Mouse (Mus musculus): Measurements from ENCODE around the gene Gm5426. TPM values are rescaled to one million over a fixed set of nuclear protein-coding genes. Genes with fewer than 3 reads are reported as not detected.

Gm5426 gene
- polyA plus RNA-seq, 1 experiment = not detected

DNA sequence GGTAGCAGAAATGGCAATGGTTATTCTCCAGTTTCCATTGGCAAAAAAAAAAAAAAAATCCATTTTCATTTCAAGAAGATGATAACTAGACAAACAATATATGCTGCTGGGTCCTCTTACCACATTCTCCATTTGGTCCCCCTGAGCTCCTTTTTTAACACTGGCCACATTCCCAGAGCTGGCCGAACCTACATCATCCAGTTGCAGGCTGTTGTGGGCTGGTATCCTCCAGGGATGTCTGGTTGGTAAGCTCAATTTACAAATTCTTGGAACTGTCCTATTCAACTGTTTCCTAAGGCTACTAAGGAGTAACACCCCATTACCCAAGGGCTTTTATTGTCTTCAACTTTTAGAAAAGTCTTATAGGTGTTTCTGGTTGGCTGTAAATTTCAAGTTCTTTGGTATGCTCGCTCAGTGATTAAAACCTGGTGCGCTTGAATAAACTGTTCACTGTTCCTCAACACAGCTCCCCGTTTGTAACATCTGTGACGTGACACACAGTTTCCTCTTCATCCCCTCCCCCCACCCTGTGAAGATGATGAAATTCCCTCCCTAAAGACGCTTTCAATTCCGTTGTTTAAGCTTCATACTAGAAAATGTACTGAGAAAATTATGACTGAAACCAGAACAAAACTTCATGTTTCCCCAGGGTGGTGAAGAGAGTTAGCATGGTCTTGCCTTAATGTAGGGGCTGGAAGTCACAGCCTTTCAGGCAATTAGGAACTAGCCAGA lies 26.7 kb downstream of the Gm5426 start:
- TF ChIP-seq CTCF (IDR thresholded peaks at IDR 0.05; ENCODE audit: insufficient read depth, low read depth, low read length) (no peak), POLR2A (IDR thresholded peaks at IDR 0.05; ENCODE audit: insufficient read depth, low read depth, low read length) (no peak)
- Histone ChIP-seq H3K27ac (ENCODE audit: insufficient read depth, low read depth, low read length) (no peak overlapping the region), H3K4me1 (ENCODE audit: control insufficient read depth, insufficient read depth, low read length) (no peaks in the 10 kb centered on the region), H3K4me3 (ENCODE audit: insufficient read depth, low read depth, low read length) (no peak overlapping the region)
- WGBS = 88% methylated on average over 7 of the region's 7 CpGs

- 92% methylated on average over 4 of the region's 4 CpGs for WGBS
- H3K4me3 ChIP-seq (ENCODE audit: insufficient read depth, low read depth, low read length) = no peak overlapping the region
- H3K27ac ChIP-seq (ENCODE audit: insufficient read depth, low read depth, low read length) = no peak overlapping the region
- no peaks in the 10 kb centered on the region for H3K4me1 ChIP-seq (ENCODE audit: control insufficient read depth, insufficient read depth, low read length)
- TF ChIP-seq CTCF (IDR thresholded peaks at IDR 0.05; ENCODE audit: insufficient read depth, low read depth, low read length) (no peak), POLR2A (IDR thresholded peaks at IDR 0.05; ENCODE audit: insufficient read depth, low read depth, low read length) (no peak)
Observed at GRCm38 (mm10) chr10:96163791-96164190, 27.4 kb downstream of the Gm5426 start.

GRCm38 (mm10) chr10:96165260-96165659 lies 28.9 kb downstream of the Gm5426 start:
- Histone ChIP-seq H3K27ac (ENCODE audit: insufficient read depth, low read depth, low read length) (no peak overlapping the region), H3K4me3 (ENCODE audit: insufficient read depth, low read depth, low read length) (no peak overlapping the region), H3K4me1 (ENCODE audit: control insufficient read depth, insufficient read depth, low read length) (no peaks in the 10 kb centered on the region)
- 96% methylated on average over 4 of the region's 4 CpGs for WGBS
- TF ChIP-seq CTCF (IDR thresholded peaks at IDR 0.05; ENCODE audit: insufficient read depth, low read depth, low read length) (no peak), POLR2A (IDR thresholded peaks at IDR 0.05; ENCODE audit: insufficient read depth, low read depth, low read length) (no peak)

DNA sequence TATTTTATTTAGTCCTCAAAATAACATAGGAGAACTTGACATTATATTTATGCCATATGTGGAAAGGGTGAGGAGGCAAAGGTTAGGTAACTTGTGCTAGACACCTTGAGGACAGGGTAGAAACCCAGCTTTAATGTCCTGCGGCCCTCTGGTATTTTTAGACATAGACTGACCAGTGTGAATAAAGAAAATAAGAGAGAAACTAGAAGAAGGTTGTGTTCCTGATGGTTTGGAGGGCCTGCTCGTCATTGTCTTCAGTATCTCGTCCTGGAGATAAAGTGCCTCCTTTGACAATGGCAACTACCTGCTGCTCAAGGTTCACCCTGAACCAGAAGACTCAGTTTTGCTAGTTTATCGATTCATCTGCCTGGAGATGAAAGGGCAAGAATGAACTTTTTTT lies 32.6 kb downstream of the Gm5426 start:
- H3K27ac ChIP-seq (ENCODE audit: insufficient read depth, low read depth, low read length) = no peak overlapping the region
- H3K4me1 ChIP-seq (ENCODE audit: control insufficient read depth, insufficient read depth, low read length) = no peaks in the 10 kb centered on the region
- no peak overlapping the region for H3K4me3 ChIP-seq (ENCODE audit: insufficient read depth, low read depth, low read length)
- TF ChIP-seq POLR2A (IDR thresholded peaks at IDR 0.05; ENCODE audit: insufficient read depth, low read depth, low read length) = no peak
- TF ChIP-seq CTCF (IDR thresholded peaks at IDR 0.05; ENCODE audit: insufficient read depth, low read depth, low read length) = no peak
- 92% methylated on average over 4 of the region's 4 CpGs for WGBS

GRCm38 (mm10) chr10:96171546-96171945 lies 35.1 kb downstream of the Gm5426 start:
- H3K27ac ChIP-seq (ENCODE audit: insufficient read depth, low read depth, low read length) = no peak overlapping the region
- H3K4me1 ChIP-seq (ENCODE audit: control insufficient read depth, insufficient read depth, low read length) = no peaks in the 10 kb centered on the region
- TF ChIP-seq CTCF (IDR thresholded peaks at IDR 0.05; ENCODE audit: insufficient read depth, low read depth, low read length) (no peak), POLR2A (IDR thresholded peaks at IDR 0.05; ENCODE audit: insufficient read depth, low read depth, low read length) (no peak)
- H3K4me3 ChIP-seq (ENCODE audit: insufficient read depth, low read depth, low read length) = no peak overlapping the region

- 43% methylated on average over 4 of the region's 4 CpGs for WGBS
- TF ChIP-seq CTCF (IDR thresholded peaks at IDR 0.05; ENCODE audit: insufficient read depth, low read depth, low read length) (no peak), POLR2A (IDR thresholded peaks at IDR 0.05; ENCODE audit: insufficient read depth, low read depth, low read length) (no peak)
- Histone ChIP-seq H3K4me3 (ENCODE audit: insufficient read depth, low read depth, low read length) (no peak overlapping the region), H3K4me1 (ENCODE audit: control insufficient read depth, insufficient read depth, low read length) (no peaks in the 10 kb centered on the region), H3K27ac (ENCODE audit: insufficient read depth, low read depth, low read length) (no peak overlapping the region)
Observed at GRCm38 (mm10) chr10:96172964-96173363, 36.6 kb downstream of the Gm5426 start.

DNA sequence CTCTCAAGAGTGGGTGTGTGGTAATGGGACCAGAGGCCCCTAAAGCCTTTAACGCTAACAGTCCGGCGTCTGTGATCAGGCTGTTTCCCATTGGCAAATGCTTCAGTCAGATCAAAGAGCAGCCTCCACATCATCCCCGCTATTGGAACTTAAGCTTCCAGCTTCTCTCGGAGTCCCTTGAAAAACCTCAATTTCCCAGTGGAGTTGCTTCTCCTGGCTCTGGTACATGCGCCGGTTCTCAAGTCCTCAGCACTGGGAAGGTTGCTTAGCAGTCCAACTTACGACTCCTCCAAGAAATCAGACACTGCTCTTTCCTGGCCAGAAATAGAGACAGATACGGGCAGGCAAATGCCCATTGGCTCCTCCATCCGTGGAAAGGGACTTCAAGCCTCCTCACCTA lies 37.4 kb downstream of the Gm5426 start:
- Histone ChIP-seq H3K27ac (ENCODE audit: insufficient read depth, low read depth, low read length) (no peak overlapping the region), H3K4me1 (ENCODE audit: control insufficient read depth, insufficient read depth, low read length) (no peaks in the 10 kb centered on the region), H3K4me3 (ENCODE audit: insufficient read depth, low read depth, low read length) (no peak overlapping the region)
- WGBS = 86% methylated on average over 10 of the region's 10 CpGs
- TF ChIP-seq CTCF (IDR thresholded peaks at IDR 0.05; ENCODE audit: insufficient read depth, low read depth, low read length) (no peak), POLR2A (IDR thresholded peaks at IDR 0.05; ENCODE audit: insufficient read depth, low read depth, low read length) (no peak)

GRCm38 (mm10) chr10:96176916-96177315 lies 40.5 kb downstream of the Gm5426 start:
- H3K4me3 ChIP-seq (ENCODE audit: insufficient read depth, low read depth, low read length) = no peak overlapping the region
- no peaks in the 10 kb centered on the region for H3K4me1 ChIP-seq (ENCODE audit: control insufficient read depth, insufficient read depth, low read length)
- H3K27ac ChIP-seq (ENCODE audit: insufficient read depth, low read depth, low read length) = no peak overlapping the region
- TF ChIP-seq POLR2A (IDR thresholded peaks at IDR 0.05; ENCODE audit: insufficient read depth, low read depth, low read length) (no peak), CTCF (IDR thresholded peaks at IDR 0.05; ENCODE audit: insufficient read depth, low read depth, low read length) (no peak)
- WGBS = 94% methylated on average over 6 of the region's 6 CpGs

- Histone ChIP-seq H3K27ac (ENCODE audit: insufficient read depth, low read depth, low read length) (no peak overlapping the region), H3K4me3 (ENCODE audit: insufficient read depth, low read depth, low read length) (no peak overlapping the region), H3K4me1 (ENCODE audit: control insufficient read depth, insufficient read depth, low read length) (no peaks in the 10 kb centered on the region)
- 89% methylated on average over 12 of the region's 12 CpGs for WGBS
- TF ChIP-seq CTCF (IDR thresholded peaks at IDR 0.05; ENCODE audit: insufficient read depth, low read depth, low read length) (no peak), POLR2A (IDR thresholded peaks at IDR 0.05; ENCODE audit: insufficient read depth, low read depth, low read length) (no peak)
Observed at GRCm38 (mm10) chr10:96180554-96181397, 44.4 kb downstream of the Gm5426 start.
